Mouse (Mus musculus): ENCODE results near the gene 2310022A10Rik. TPM values are rescaled to one million over a fixed set of nuclear protein-coding genes. Genes with fewer than 3 reads are reported as not detected.

2310022A10Rik gene
- polyA plus RNA-seq, 1 experiment from 2014 or later = 25.1 TPM

GRCm38 (mm10) chr7:27592934-27593645, 40.1 kb downstream of the 2310022A10Rik start:
- H3K4me2 ChIP-seq (replicated peaks; ENCODE audit: low read depth, low read length) = peak overlapping the region; percentile 68
- ATAC-seq (ENCODE audit: low FRiP score, low TSS enrichment) = no peak
- WGBS = 29% methylated on average over 12 of the region's 12 CpGs

GRCm38 (mm10) chr7:27596586-27597503, 43.8 kb downstream of the 2310022A10Rik start:
- H3K9me3 ChIP-seq (ENCODE audit: low read length) = no peaks in the 10 kb centered on the region
- H3K4me3 ChIP-seq (ENCODE audit: low read length) = no peak overlapping the region; the same call in 1 of the 2 replicates
- WGBS = 23% methylated on average over 10 of the region's 10 CpGs
- H3K4me1 ChIP-seq (ENCODE audit: insufficient read depth, low read length) = peaks cover 61% of the 10 kb centered on the region
- no peaks in the 10 kb centered on the region for H3K27me3 ChIP-seq (ENCODE audit: insufficient read depth, low read length)
- H3K27ac ChIP-seq (ENCODE audit: low read length) = peak overlapping the region; percentile 87
- H3K9ac ChIP-seq (replicated peaks; ENCODE audit: low read length) = peak overlapping the region; percentile 52
- peak; percentile 69 for ATAC-seq (ENCODE audit: low FRiP score, low TSS enrichment)
- peak overlapping the region; percentile 37 for H3K4me2 ChIP-seq (replicated peaks; ENCODE audit: low read depth, low read length)
- no peaks in the 10 kb centered on the region for H3K36me3 ChIP-seq (ENCODE audit: insufficient read depth, low read length)

More at GRCm38 (mm10) chr7:27592934-27593645, 40.1 kb downstream of the 2310022A10Rik start:
- Histone ChIP-seq H3K4me1 (ENCODE audit: insufficient read depth, low read length) (peaks cover 44% of the 10 kb centered on the region), H3K27ac (ENCODE audit: low read length) (peak overlapping the region; percentile 98), H3K9me3 (ENCODE audit: low read length) (no peaks in the 10 kb centered on the region), H3K27me3 (ENCODE audit: insufficient read depth, low read length) (no peaks in the 10 kb centered on the region), H3K9ac (replicated peaks; ENCODE audit: low read length) (peak overlapping the region; percentile 82), H3K4me3 (ENCODE audit: low read length) (peak overlapping the region; percentile 71), H3K36me3 (ENCODE audit: insufficient read depth, low read length) (no peaks in the 10 kb centered on the region)

- no peak overlapping the region for H3K27ac ChIP-seq (ENCODE audit: low read length)
- no peak for ATAC-seq (ENCODE audit: low FRiP score, low TSS enrichment)
- H3K9me3 ChIP-seq (ENCODE audit: low read length) = no peaks in the 10 kb centered on the region
- H3K4me3 ChIP-seq (ENCODE audit: low read length) = no peak overlapping the region
- peaks cover 66% of the 10 kb centered on the region for H3K4me1 ChIP-seq (ENCODE audit: insufficient read depth, low read length)
- no peaks in the 10 kb centered on the region for H3K27me3 ChIP-seq (ENCODE audit: insufficient read depth, low read length)
- WGBS = 77% methylated on average over 7 of the region's 7 CpGs
- H3K9ac ChIP-seq (replicated peaks; ENCODE audit: low read length) = no peak overlapping the region
- no peaks in the 10 kb centered on the region for H3K36me3 ChIP-seq (ENCODE audit: insufficient read depth, low read length)
- no peak overlapping the region for H3K4me2 ChIP-seq (replicated peaks; ENCODE audit: low read depth, low read length)
Measured at GRCm38 (mm10) chr7:27598053-27598452, 45.0 kb downstream of the 2310022A10Rik start.

- H3K27ac ChIP-seq (ENCODE audit: low read length) = no peak overlapping the region
Measured at GRCm38 (mm10) chr7:27601628-27602027, 48.6 kb downstream of the 2310022A10Rik start.

GRCm38 (mm10) chr7:27602161-27602560, 49.1 kb downstream of the 2310022A10Rik start:
- Histone ChIP-seq H3K27ac (ENCODE audit: low read length) (no peak overlapping the region), H3K27me3 (ENCODE audit: insufficient read depth, low read length) (no peaks in the 10 kb centered on the region), H3K4me1 (ENCODE audit: insufficient read depth, low read length) (peaks cover 72% of the 10 kb centered on the region), H3K36me3 (ENCODE audit: insufficient read depth, low read length) (no peaks in the 10 kb centered on the region), H3K9me3 (ENCODE audit: low read length) (no peaks in the 10 kb centered on the region), H3K4me2 (replicated peaks; ENCODE audit: low read depth, low read length) (no peak overlapping the region), H3K4me3 (ENCODE audit: low read length) (no peak overlapping the region), H3K9ac (replicated peaks; ENCODE audit: low read length) (no peak overlapping the region)
- WGBS = 73% methylated on average over 2 of the region's 2 CpGs
- ATAC-seq (ENCODE audit: low FRiP score, low TSS enrichment) = no peak

More at GRCm38 (mm10) chr7:27601628-27602027, 48.6 kb downstream of the 2310022A10Rik start:
- no peaks in the 10 kb centered on the region for H3K27me3 ChIP-seq (ENCODE audit: insufficient read depth, low read length)
- H3K9ac ChIP-seq (replicated peaks; ENCODE audit: low read length) = no peak overlapping the region
- WGBS = 66% methylated on average over 4 of the region's 4 CpGs
- H3K4me2 ChIP-seq (replicated peaks; ENCODE audit: low read depth, low read length) = no peak overlapping the region
- H3K4me1 ChIP-seq (ENCODE audit: insufficient read depth, low read length) = peaks cover 72% of the 10 kb centered on the region
- H3K9me3 ChIP-seq (ENCODE audit: low read length) = no peaks in the 10 kb centered on the region
- no peak overlapping the region for H3K4me3 ChIP-seq (ENCODE audit: low read length)
- ATAC-seq (ENCODE audit: low FRiP score, low TSS enrichment) = no peak
- H3K36me3 ChIP-seq (ENCODE audit: insufficient read depth, low read length) = no peaks in the 10 kb centered on the region

- Histone ChIP-seq H3K9ac (replicated peaks; ENCODE audit: low read length) (no peak overlapping the region), H3K36me3 (ENCODE audit: insufficient read depth, low read length) (no peaks in the 10 kb centered on the region), H3K4me2 (replicated peaks; ENCODE audit: low read depth, low read length) (no peak overlapping the region), H3K4me3 (ENCODE audit: low read length) (no peak overlapping the region), H3K4me1 (ENCODE audit: insufficient read depth, low read length) (peaks cover 71% of the 10 kb centered on the region), H3K27me3 (ENCODE audit: insufficient read depth, low read length) (no peaks in the 10 kb centered on the region), H3K27ac (ENCODE audit: low read length) (no peak overlapping the region), H3K9me3 (ENCODE audit: low read length) (no peaks in the 10 kb centered on the region)
- ATAC-seq (ENCODE audit: low FRiP score, low TSS enrichment) = no peak
- whole genome bisulfite sequencing = 66% methylated on average over 7 of the region's 7 CpGs
Measured at GRCm38 (mm10) chr7:27602835-27603234, 49.8 kb downstream of the 2310022A10Rik start.

- H3K4me2 ChIP-seq (replicated peaks; ENCODE audit: low read depth, low read length) = no peak overlapping the region
- H3K9ac ChIP-seq (replicated peaks; ENCODE audit: low read length) = no peak overlapping the region
- peaks cover 67% of the 10 kb centered on the region for H3K4me1 ChIP-seq (ENCODE audit: insufficient read depth, low read length)
- H3K27me3 ChIP-seq (ENCODE audit: insufficient read depth, low read length) = no peaks in the 10 kb centered on the region
- peaks cover 9% of the 10 kb centered on the region for H3K36me3 ChIP-seq (ENCODE audit: insufficient read depth, low read length)
- no peak for ATAC-seq (ENCODE audit: low FRiP score, low TSS enrichment)
- no peak overlapping the region for H3K4me3 ChIP-seq (ENCODE audit: low read length)
- 44% methylated on average over 5 of the region's 5 CpGs for WGBS
- peak overlapping the region; percentile 50; the same call in 1 of the 2 replicates for H3K27ac ChIP-seq (ENCODE audit: low read length)
- no peaks in the 10 kb centered on the region for H3K9me3 ChIP-seq (ENCODE audit: low read length)
Measured at GRCm38 (mm10) chr7:27604661-27605348, 51.8 kb downstream of the 2310022A10Rik start.

GRCm38 (mm10) chr7:27605499-27606285, 52.7 kb downstream of the 2310022A10Rik start:
- 51% methylated on average over 9 of the region's 9 CpGs for WGBS

More at GRCm38 (mm10) chr7:27605499-27606285, 52.7 kb downstream of the 2310022A10Rik start:
- H3K27ac ChIP-seq (ENCODE audit: low read length) = peak overlapping the region; percentile 50
- H3K36me3 ChIP-seq (ENCODE audit: insufficient read depth, low read length) = peaks cover 18% of the 10 kb centered on the region
- peaks cover 61% of the 10 kb centered on the region for H3K4me1 ChIP-seq (ENCODE audit: insufficient read depth, low read length)
- H3K4me3 ChIP-seq (ENCODE audit: low read length) = no peak overlapping the region
- H3K4me2 ChIP-seq (replicated peaks; ENCODE audit: low read depth, low read length) = no peak overlapping the region
- H3K9ac ChIP-seq (replicated peaks; ENCODE audit: low read length) = 0 out of 2 replicates have a peak overlapping the region, but pooled peaks have one; percentile 27
- H3K27me3 ChIP-seq (ENCODE audit: insufficient read depth, low read length) = no peaks in the 10 kb centered on the region
- no peaks in the 10 kb centered on the region for H3K9me3 ChIP-seq (ENCODE audit: low read length)
- ATAC-seq (ENCODE audit: low FRiP score, low TSS enrichment) = peak; percentile 44; the same call in 1 of the 2 replicates
